Mouse (Mus musculus): Measurements from ENCODE around the gene Il1f8. TPM values are rescaled to one million over a fixed set of nuclear protein-coding genes. Genes with fewer than 3 reads are reported as not detected.

Il1f8 gene
- not detected in 2 replicates for total RNA-seq (2023)

GRCm38 (mm10) chr2:24152861-24153260 lies at the start of gene Il1f8:
TSS of gene Il1f8 (plus strand) at chr2:24153161.

GRCm38 (mm10) chr2:24186176-24186575 lies 33.2 kb downstream of the Il1f8 start, which contains the start of gene Il1f9:
TSS of gene Il1f9 (plus strand) at chr2:24186476.

Other genes with a start within 250 kb of the Il1f8 start
- gene Hnmt, start 103.8 kb upstream of the Il1f8 start, total RNA-seq (2023), result 10.7 and 11.6 TPM in 2 replicates
- not detected in 2 replicates for gene Tbpl2, start 56.6 kb upstream of the Il1f8 start, total RNA-seq (2023)
- 219 and 280 TPM in 2 replicates for gene Il1f9, start 33.3 kb downstream of the Il1f8 start, total RNA-seq (2023)
- not detected in 2 replicates for gene Il1f6, start 62.3 kb downstream of the Il1f8 start, total RNA-seq (2023)
- not detected in 2 replicates for gene Il1f5, start 123.8 kb downstream of the Il1f8 start, total RNA-seq (2023)
- gene Il1f10, start 138.0 kb downstream of the Il1f8 start, total RNA-seq (2023), result not detected in 2 replicates
- gene Il1rn, start 183.7 kb downstream of the Il1f8 start, total RNA-seq (2023), result 114 and 120 TPM in 2 replicates
- 112 and 132 TPM in 2 replicates for gene Psd4, start 214.4 kb downstream of the Il1f8 start, total RNA-seq (2023)

All from neutrophil, adult 65 days (primary cell).